Comparison of ENCODE assay signal across 9 mouse cellular contexts in the genomic region with DNA sequence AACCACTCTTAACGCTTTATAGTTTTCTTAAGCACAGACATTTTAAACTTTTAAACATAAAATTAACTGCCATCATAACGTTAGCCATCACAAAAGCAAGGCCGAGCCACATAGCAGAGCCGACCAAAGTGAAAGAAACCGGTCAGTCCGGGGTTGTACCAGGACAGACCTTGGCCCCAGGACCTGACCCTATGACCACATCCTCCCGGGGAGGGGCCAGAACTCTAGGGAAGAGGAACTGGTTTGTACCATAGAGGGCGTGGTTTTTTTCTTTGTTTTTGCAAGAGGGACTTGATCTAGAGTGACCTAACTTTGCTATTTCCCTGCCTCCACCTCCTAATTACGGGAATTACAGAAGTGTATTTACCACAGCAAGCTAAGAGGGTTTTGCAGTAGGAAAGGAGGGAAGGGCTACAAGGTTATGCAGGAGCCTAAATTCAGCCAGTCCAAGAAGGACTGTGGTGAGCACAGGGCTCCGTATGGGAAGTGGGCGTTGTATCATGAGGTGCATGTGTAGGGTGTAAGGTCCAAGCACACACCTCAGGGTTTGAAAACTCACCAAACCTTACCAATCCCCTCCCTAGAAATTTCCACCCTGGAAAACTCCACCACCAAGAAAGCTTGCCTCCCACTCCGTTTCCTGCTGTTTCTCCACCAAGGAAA. TPM values are rescaled to one million over a fixed set of nuclear protein-coding genes. Genes with fewer than 3 reads are reported as not detected.
DNase-seq lines count a peak whose midpoint lies in the region; ATAC-seq and TF ChIP-seq lines count a peak whose summit lies in the region.
"Had no signal": no experiment of that assay in that cellular context is flagged by ENCODE, and none has a peak within 500 bp of the region (broad histone marks: within the 10 kb centered on the region; RNA-seq: fewer than 3 reads in every experiment).

No protein-coding gene starts in this region.

- H3K4me2 ChIP-seq in intestine, postnatal 0 days (replicated peaks; ENCODE audit: low read depth) = no peak overlapping the region
- H3K4me2 ChIP-seq: lung, embryonic 15.5 days had no signal

- no peaks in the 10 kb centered on the region for H3K9me3 ChIP-seq in intestine, postnatal 0 days (ENCODE audit: control insufficient read depth)
- H3K9me3 ChIP-seq: lung, embryonic 15.5 days had no signal

- H3K36me3 ChIP-seq in intestine, postnatal 0 days (ENCODE audit: control insufficient read depth, insufficient read depth) = no peaks in the 10 kb centered on the region
- H3K36me3 ChIP-seq: lung, embryonic 15.5 days had no signal

- H3K9ac ChIP-seq in intestine, postnatal 0 days (ENCODE audit: low read depth, low read length) = no peak overlapping the region
- H3K9ac ChIP-seq: lung, embryonic 15.5 days had no signal

- no peaks in the 10 kb centered on the region for H3K4me1 ChIP-seq in intestine, postnatal 0 days (replicated peaks; ENCODE audit: control insufficient read depth, insufficient read depth, low read length)
- H3K4me1 ChIP-seq: lung, embryonic 15.5 days had no signal

- H3K27me3 ChIP-seq in intestine, postnatal 0 days (replicated peaks; ENCODE audit: control insufficient read depth, insufficient read depth, low read length) = no peaks in the 10 kb centered on the region
- H3K27me3 ChIP-seq: lung, embryonic 15.5 days had no signal

- 52% methylated on average over 12 of the region's 12 CpGs for WGBS in intestine, postnatal 0 days

- no peak for TF ChIP-seq CTCF in intestine, postnatal 0 days (IDR thresholded peaks at IDR 0.05; ENCODE audit: low read depth)

- H3K4me3 ChIP-seq in intestine, postnatal 0 days (ENCODE audit: low read depth, low read length) = no peak overlapping the region
- H3K4me3 ChIP-seq: lung, embryonic 15.5 days had no signal

- H3K27ac ChIP-seq in intestine, postnatal 0 days (ENCODE audit: low read depth, low read length) = no peak overlapping the region
- H3K27ac ChIP-seq: lung, embryonic 15.5 days had no signal

- peak; percentile 61 for ATAC-seq in intestine, postnatal 0 days

- peak; percentile 59 for DNase-seq in 3134 (ENCODE audit: extremely low read depth, insufficient read length, low spot score)
- peak; percentile 77 for DNase-seq in adrenal gland, postnatal 10 days
- peak; percentile 72 to 77 for DNase-seq in lung, postnatal 4 days
- no peak for DNase-seq in cerebellum, adult 11-12 months
- DNase-seq in right cerebral cortex, adult 18-20 months = no peak
- DNase-seq in layer of hippocampus, adult 11-12 months (ENCODE audit: low spot score) = no peak
- no peak for DNase-seq in layer of hippocampus, adult 18-20 months (ENCODE audit: low spot score in 2 of 2)

RNA-seq across cellular contexts. Expression of gene F12, which starts 2.8 kb away (rescaled TPM):
- total RNA-seq in adrenal gland, postnatal 10 days (2021) = 100 to 1,000 TPM in 1 of 2 experiments, 10 to 100 TPM in 1; 39.7 to 101 TPM
- polyA plus RNA-seq in intestine, postnatal 0 days (2015; fragmentation: Nextera tagmentation; extraction: Ambion mirVana) = 1.2 and 2.3 TPM in 2 replicates
- under 1 TPM; 0.32 to 0.36 TPM for total RNA-seq in layer of hippocampus, adult 18-20 months (2021)

RNA-seq across cellular contexts. Expression of gene Pfn3, which starts 14.3 kb away (rescaled TPM):
- total RNA-seq in adrenal gland, postnatal 10 days (2021) = not detected
- not detected in 2 replicates for polyA plus RNA-seq in intestine, postnatal 0 days (2015; fragmentation: Nextera tagmentation; extraction: Ambion mirVana)
- total RNA-seq in layer of hippocampus, adult 18-20 months (2021) = under 1 TPM in 1 of 2 experiments, not detected in 1; 0.68 TPM
- polyA plus RNA-seq: lung, embryonic 15.5 days had no signal

RNA-seq across cellular contexts. Expression of gene Grk6, which starts 15.5 kb away (rescaled TPM):
- 10 to 100 TPM; 40.2 to 47.0 TPM for total RNA-seq in adrenal gland, postnatal 10 days (2021)
- polyA plus RNA-seq in intestine, postnatal 0 days (2015; fragmentation: Nextera tagmentation; extraction: Ambion mirVana) = 10.5 and 11.4 TPM in 2 replicates
- 10 to 100 TPM; 60.3 to 63.2 TPM for total RNA-seq in layer of hippocampus, adult 18-20 months (2021)

RNA-seq across cellular contexts. Expression of gene Slc34a1, which starts 31.4 kb away (rescaled TPM):
- total RNA-seq in adrenal gland, postnatal 10 days (2021) = under 1 TPM in 1 of 2 experiments, not detected in 1; 0.42 TPM
- polyA plus RNA-seq in intestine, postnatal 0 days (2015; fragmentation: Nextera tagmentation; extraction: Ambion mirVana) = 0.04 and 0.16 TPM in 2 replicates
- total RNA-seq in layer of hippocampus, adult 18-20 months (2021) = not detected

RNA-seq across cellular contexts. Expression of gene Prr7, which starts 34.7 kb away (rescaled TPM):
- total RNA-seq in adrenal gland, postnatal 10 days (2021) = 1 to 10 TPM; 3.7 to 4.2 TPM
- 0.14 and 0.27 TPM in 2 replicates for polyA plus RNA-seq in intestine, postnatal 0 days (2015; fragmentation: Nextera tagmentation; extraction: Ambion mirVana)
- 10 to 100 TPM; 75.6 to 79.2 TPM for total RNA-seq in layer of hippocampus, adult 18-20 months (2021)

Comparison
In these comparisons a context has a peak if more than half of its experiments do, and no peak if none do; other contexts are left out.
1. DNase-seq: peak in 3134 (single experiment), adrenal gland, postnatal 10 days (single experiment) and lung, postnatal 4 days (2 of 2); none in cerebellum, adult 11-12 months (single experiment), right cerebral cortex, adult 18-20 months (single experiment), layer of hippocampus, adult 11-12 months (single experiment) and layer of hippocampus, adult 18-20 months (0 of 2).
2. RNA of gene F12, which starts 2.8 kb away (total RNA-seq): 39.7 to 101 TPM in adrenal gland, postnatal 10 days; 0.32 to 0.36 TPM in layer of hippocampus, adult 18-20 months; every median in the first group is over 10 times any median in the second.